Mouse (Mus musculus) neural tube, embryonic 11.5 days (tissue): ENCODE data around the gene Ttll9. TPM values are rescaled to one million over a fixed set of nuclear protein-coding genes. Genes with fewer than 3 reads are reported as not detected.

Experiments used
- ATAC-seq: fragments of 200-750 bp; cut with Nextera tagmentation; 2 replicates; pipeline ENCODE4 v1.8.0; 2017; ENCODE audit warnings: moderate number of reproducible peaks, mild to moderate bottlenecking, moderate TSS enrichment, moderate library complexity; ENCODE audit not compliant: insufficient read depth, low FRiP score, low TSS enrichment
- DNase-seq: peaks from one replicate; pipeline ENCODE4 v3.0.0-alpha.2; 2015; ENCODE audit warnings: low spot score
- H3K27ac ChIP-seq: fragments of 300-500 bp; sonication (generic); 2 replicates; pipeline ENCODE4 v1.5.1; 2014; ENCODE audit warnings: low read depth, mild to moderate bottlenecking, low read length
- H3K27me3 ChIP-seq: fragments of 300-500 bp; sonication (generic); 2 replicates; pipeline ENCODE4 v1.6.1; 2014; ENCODE audit warnings: mild to moderate bottlenecking, low read length, mixed read lengths; ENCODE audit not compliant: control insufficient read depth, insufficient read depth
- H3K36me3 ChIP-seq: fragments of 300-500 bp; sonication (generic); 2 replicates; pipeline ENCODE4 v1.6.1; 2014; ENCODE audit warnings: mild to moderate bottlenecking, low read length, moderate library complexity, mixed read lengths; ENCODE audit not compliant: control insufficient read depth, insufficient read depth
- H3K4me1 ChIP-seq: fragments of 300-500 bp; sonication (generic); 2 replicates; pipeline ENCODE4 v1.6.1; 2014; ENCODE audit warnings: low read length, mixed read lengths; ENCODE audit not compliant: control insufficient read depth, insufficient read depth
- H3K4me2 ChIP-seq: fragments of 300-500 bp; sonication (generic); 2 replicates; pipeline ENCODE4 v1.6.1; 2014; ENCODE audit warnings: low read depth, mild to moderate bottlenecking, moderate library complexity
- H3K4me3 ChIP-seq: fragments of 300-500 bp; sonication (generic); 2 replicates; pipeline ENCODE4 v1.5.1; 2014; ENCODE audit warnings: low read depth, low read length
- H3K9ac ChIP-seq: fragments of 300-500 bp; sonication (generic); 2 replicates; pipeline ENCODE4 v1.6.1; 2014; ENCODE audit warnings: mild to moderate bottlenecking, low read length
- H3K9me3 ChIP-seq: fragments of 300-500 bp; sonication (generic); 2 replicates; pipeline ENCODE4 v1.6.1; 2016; ENCODE audit warnings: low read length; ENCODE audit not compliant: control insufficient read depth
- WGBS: fragments of 180-500 bp; shearing (Covaris S2); extraction: QIAGEN DNeasy Blood & Tissue Kit; methylation state at CpG from one replicate; pipeline ENCODE4 v1.1.7; 2014; 5-methylcytosine and 5-hydroxymethylcytosine counted together
- polyA plus RNA-seq: library from polyadenylated mRNA; unstranded; fragments of >200 nt; fragmentation: Nextera tagmentation; extraction: Ambion mirVana; gene quantifications from 2 replicates; pipeline ENCODE4 v1.2.1, GENCODE M21; 2014

The Ttll9 gene
- 1.6 and 1.7 TPM in 2 replicates for polyA plus RNA-seq

DNA sequence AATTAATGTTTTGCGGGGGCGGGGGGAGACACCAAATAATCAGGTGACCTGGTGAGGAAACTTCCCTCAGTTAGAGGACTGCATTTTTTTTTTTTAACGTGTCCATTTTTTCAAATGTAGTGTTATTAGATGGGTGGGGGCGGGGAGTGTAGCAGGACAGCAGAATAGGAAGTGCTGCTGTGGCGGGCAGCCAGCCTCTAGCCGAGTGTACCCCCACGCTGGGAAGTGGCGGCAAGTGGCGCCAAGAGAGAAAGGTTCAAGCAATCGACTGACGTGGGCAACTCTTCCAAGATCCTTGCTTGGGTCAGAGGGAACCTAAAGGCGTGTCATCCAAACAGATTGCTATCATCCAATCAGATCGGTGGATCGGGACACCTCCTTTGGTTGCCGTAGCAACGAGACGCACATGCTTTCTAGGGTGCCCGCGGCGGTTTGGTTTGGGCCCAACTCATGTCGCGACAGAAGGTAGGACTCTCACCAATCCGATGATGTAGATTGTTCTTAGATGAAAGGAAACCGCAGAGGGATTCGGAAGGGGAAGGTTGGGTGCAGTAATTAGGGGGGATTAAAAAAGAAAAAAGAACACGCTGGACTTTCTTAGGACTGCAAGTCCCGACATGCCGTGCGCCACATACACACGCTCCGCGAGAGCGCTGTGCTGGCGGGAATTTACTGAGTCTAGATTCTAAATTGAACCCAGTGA, at the start of gene Ttll9:
TSS of gene Ttll9 (plus strand) at position 395 of the 703 bp plus-strand sequence.
- Histone ChIP-seq H3K4me1 (no peaks in the 10 kb centered on the region), H3K9ac (peak within 1 kb of the TSS; percentile 3; the same call in 1 of the 2 replicates), H3K9me3 (no peaks in the 10 kb centered on the region), H3K27ac (no peak within 1 kb of the TSS), H3K4me2 (peak within 1 kb of the TSS; percentile 44), H3K36me3 (no peaks in the 10 kb centered on the region), H3K27me3 (no peaks in the 10 kb centered on the region), H3K4me3 (peak within 1 kb of the TSS; percentile 37)
- peak; percentile 88 for ATAC-seq
- peak; percentile 87 for DNase-seq
- 3% methylated on average over 34 of the region's 34 CpGs for WGBS

- Histone ChIP-seq H3K27me3 (peaks cover 17% of the 10 kb centered on the region), H3K4me3 (no peak overlapping the region), H3K36me3 (no peaks in the 10 kb centered on the region), H3K27ac (no peak overlapping the region), H3K9ac (no peak overlapping the region), H3K9me3 (no peaks in the 10 kb centered on the region), H3K4me2 (no peak overlapping the region), H3K4me1 (peaks cover 7% of the 10 kb centered on the region; the same call in 1 of the 2 replicates)
- WGBS, result 33% methylated on average over 7 of the region's 7 CpGs
- DNase-seq (no peak), ATAC-seq (no peak)
These were observed 48.8 kb upstream of the Ttll9 start for GRCm38 (mm10) chr2:152913471-152913870.

DNA sequence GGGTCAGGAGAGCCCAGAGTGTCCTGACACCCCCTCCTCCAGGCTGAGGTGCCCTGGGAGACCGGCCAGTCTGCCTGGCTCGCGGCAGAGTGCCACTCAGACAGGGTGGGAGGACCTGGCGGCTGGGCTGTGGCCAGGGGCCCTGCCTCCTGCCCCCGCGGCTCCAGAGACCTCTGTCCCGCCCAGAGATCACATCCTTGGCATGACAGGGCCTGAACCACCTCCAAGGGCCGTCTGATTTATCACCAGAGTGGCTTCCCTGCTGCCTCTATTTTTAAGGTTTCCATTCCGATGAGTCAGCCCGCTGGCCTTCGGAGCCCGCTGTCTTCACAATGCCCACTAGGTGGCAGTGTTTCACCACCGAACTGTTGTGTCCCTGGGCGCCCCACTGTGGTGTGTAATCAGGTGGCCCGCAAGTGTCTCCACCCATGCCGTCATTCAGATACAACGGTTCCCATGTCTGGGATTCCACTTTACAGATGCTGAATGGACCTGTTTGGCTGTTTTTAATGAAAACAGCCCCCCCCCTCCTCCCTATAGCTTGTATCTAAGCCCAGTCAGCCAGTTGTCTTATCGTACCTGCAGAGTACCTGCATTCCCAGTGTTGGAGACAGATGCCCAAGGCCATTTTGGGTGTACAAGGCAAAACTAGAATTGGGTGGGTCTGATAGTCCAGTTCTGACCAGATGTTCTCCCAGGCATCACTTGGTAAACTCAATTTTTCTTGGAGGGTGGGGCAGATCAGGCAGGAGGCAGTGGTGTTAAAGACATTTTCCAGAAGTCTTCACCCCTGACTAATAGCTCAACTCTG, 47.8 kb upstream of the Ttll9 start:
- Histone ChIP-seq H3K4me3 (peak overlapping the region; percentile 2; the same call in 1 of the 2 replicates), H3K27ac (no peak overlapping the region), H3K27me3 (peaks cover 17% of the 10 kb centered on the region), H3K36me3 (no peaks in the 10 kb centered on the region), H3K9ac (peak overlapping the region; percentile 26; the same call in 1 of the 2 replicates), H3K4me1 (peaks cover 7% of the 10 kb centered on the region; the same call in 1 of the 2 replicates), H3K9me3 (no peaks in the 10 kb centered on the region), H3K4me2 (peak overlapping the region; percentile 26)
- WGBS, result 4% methylated on average over 15 of the region's 18 CpGs
- DNase-seq, result peak; percentile 88
- peak; percentile 71 for ATAC-seq

DNA sequence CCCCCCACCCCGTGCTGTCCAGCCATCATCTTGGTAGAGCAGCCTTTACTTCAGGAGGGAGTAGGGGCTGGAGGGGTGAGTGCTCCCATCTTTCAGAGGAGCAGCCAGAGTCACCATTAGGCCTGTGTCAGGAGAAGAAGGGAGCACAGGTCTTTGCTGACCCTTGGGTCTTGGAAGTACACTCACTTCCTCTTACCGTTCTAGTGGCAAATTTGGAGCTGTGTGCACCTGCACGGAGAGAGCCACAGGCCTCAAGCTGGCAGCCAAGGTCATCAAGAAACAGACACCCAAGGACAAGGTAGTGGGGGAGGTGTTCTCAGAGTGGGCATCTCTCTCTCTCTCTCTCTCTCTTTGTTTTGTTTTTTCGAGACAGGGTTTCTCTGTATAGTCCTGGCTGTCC, 46.8 kb upstream of the Ttll9 start:
- Histone ChIP-seq H3K27me3 (peaks cover 17% of the 10 kb centered on the region), H3K4me1 (peaks cover 7% of the 10 kb centered on the region; the same call in 1 of the 2 replicates), H3K4me3 (no peak overlapping the region), H3K9ac (no peak overlapping the region), H3K27ac (no peak overlapping the region), H3K9me3 (no peaks in the 10 kb centered on the region), H3K4me2 (no peak overlapping the region), H3K36me3 (no peaks in the 10 kb centered on the region)
- DNase-seq (no peak), ATAC-seq (no peak)
- 83% methylated on average over 4 of the region's 4 CpGs for WGBS

GRCm38 (mm10) chr2:152916111-152916510, 46.2 kb upstream of the Ttll9 start:
- Histone ChIP-seq H3K27ac (no peak overlapping the region), H3K36me3 (no peaks in the 10 kb centered on the region), H3K4me1 (peaks cover 5% of the 10 kb centered on the region; the same call in 1 of the 2 replicates), H3K4me3 (no peak overlapping the region), H3K9ac (no peak overlapping the region), H3K4me2 (no peak overlapping the region), H3K27me3 (peaks cover 16% of the 10 kb centered on the region), H3K9me3 (no peaks in the 10 kb centered on the region)
- 61% methylated on average over 5 of the region's 5 CpGs for WGBS
- DNase-seq, result no peak
- no peak for ATAC-seq

DNA sequence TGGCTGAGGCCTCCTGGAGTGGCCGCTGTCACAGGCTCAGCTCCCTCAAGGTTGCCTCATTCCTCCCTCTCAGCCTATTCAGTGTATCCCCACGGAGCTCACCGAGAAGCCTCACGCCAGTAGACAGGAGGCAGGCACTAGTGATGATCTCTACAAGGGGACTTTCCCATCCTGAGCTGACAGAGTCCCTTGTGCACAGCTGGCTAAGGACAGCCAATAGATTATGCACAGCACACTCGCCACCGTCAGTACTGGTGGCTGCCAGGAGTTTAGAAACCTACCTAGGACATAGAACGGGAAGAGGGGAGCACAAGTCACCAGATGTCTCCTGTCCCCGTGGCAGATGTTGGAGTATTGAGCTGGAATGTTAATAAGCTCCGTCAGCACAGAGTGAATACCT, 44.6 kb upstream of the Ttll9 start:
- 62% methylated on average over 9 of the region's 9 CpGs for WGBS
- H3K4me3 ChIP-seq, result no peak overlapping the region
- no peaks in the 10 kb centered on the region for H3K36me3 ChIP-seq
- DNase-seq (no peak), ATAC-seq (no peak)
- H3K27me3 ChIP-seq, result peaks cover 7% of the 10 kb centered on the region; the same call in 1 of the 2 replicates
- H3K4me2 ChIP-seq, result no peak overlapping the region
- H3K9ac ChIP-seq, result no peak overlapping the region
- no peak overlapping the region for H3K27ac ChIP-seq
- peaks cover 4% of the 10 kb centered on the region; the same call in 1 of the 2 replicates for H3K4me1 ChIP-seq
- H3K9me3 ChIP-seq, result no peaks in the 10 kb centered on the region

DNA sequence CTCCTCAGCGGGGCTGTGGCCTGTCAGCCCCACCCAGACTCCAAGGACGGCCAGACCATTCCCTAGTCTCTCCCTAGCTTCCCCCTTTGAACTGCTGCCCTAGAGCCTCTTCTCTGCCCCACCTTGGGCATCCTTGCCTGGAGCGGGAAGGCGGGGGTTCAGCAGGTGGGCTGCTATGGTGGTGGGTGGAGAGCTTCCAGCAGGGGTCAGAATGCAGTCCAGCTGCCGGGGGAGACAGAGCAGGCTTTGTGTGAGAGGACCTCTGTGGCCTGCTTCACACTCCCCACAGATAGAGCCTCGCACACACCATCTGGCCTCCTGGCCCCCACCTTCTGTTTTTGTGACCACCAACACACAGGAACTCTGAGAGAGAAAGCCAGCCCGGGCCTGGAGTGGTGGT, 39.9 kb upstream of the Ttll9 start:
- no peak overlapping the region for H3K27ac ChIP-seq
- H3K4me1 ChIP-seq, result no peaks in the 10 kb centered on the region
- no peak for ATAC-seq
- DNase-seq, result no peak
- H3K27me3 ChIP-seq, result no peaks in the 10 kb centered on the region
- WGBS, result 35% methylated on average over 6 of the region's 7 CpGs
- no peak overlapping the region for H3K9ac ChIP-seq
- no peaks in the 10 kb centered on the region for H3K9me3 ChIP-seq
- no peak overlapping the region for H3K4me3 ChIP-seq
- no peaks in the 10 kb centered on the region for H3K36me3 ChIP-seq
- H3K4me2 ChIP-seq, result no peak overlapping the region

DNA sequence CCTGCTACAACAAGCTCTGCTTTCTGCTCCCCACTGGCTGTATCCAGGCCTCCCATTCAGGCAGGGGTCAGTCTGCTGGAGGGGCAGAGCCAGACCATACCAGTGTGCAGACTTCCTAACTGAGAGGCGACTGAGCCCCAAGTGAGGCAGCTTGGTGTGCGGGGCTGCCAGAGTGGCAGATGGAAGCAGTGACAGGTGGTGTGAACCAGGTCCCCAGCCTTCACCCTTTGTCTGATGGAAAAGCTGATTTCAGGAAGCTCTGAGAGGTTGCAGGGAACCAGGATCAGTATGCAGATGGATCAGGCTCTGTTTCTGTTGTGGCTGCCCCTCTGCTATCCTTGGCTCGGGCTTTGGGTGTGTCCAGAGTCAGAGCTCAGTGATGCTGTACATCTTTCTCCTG, 38.7 kb upstream of the Ttll9 start:
- no peak overlapping the region for H3K27ac ChIP-seq
- H3K4me1 ChIP-seq, result no peaks in the 10 kb centered on the region
- 64% methylated on average over 3 of the region's 3 CpGs for WGBS

More for the DNA sequence above, 38.7 kb upstream of the Ttll9 start:
- Histone ChIP-seq H3K4me3 (no peak overlapping the region), H3K4me2 (no peak overlapping the region), H3K36me3 (no peaks in the 10 kb centered on the region), H3K27me3 (no peaks in the 10 kb centered on the region), H3K9ac (no peak overlapping the region), H3K9me3 (no peaks in the 10 kb centered on the region)
- ATAC-seq (no peak), DNase-seq (no peak)
